Mouse (Mus musculus) heart, adult 8-10 months (tissue): Measurements from ENCODE around the gene Gm20449. TPM values are rescaled to one million over a fixed set of nuclear protein-coding genes. Genes with fewer than 3 reads are reported as not detected.
A peak's percentile ranks its signal among the peaks of the same experiment; 100 is the strongest.
"Not testable (repeated sequence)": the region's sequence is repeated elsewhere in the genome, so short reads cannot be mapped to it uniquely, and the experiment has no call there.

Experiments
- DNase-seq: peaks from one replicate; pipeline ENCODE4 v3.0.0; 2022; ENCODE audit warnings: low spot score
- total RNA-seq, 4 experiments: library from RNA; stranded (reverse); gene quantifications; 2 replicates each; pipeline ENCODE4 v1.2.4; 2022

Gm20449 gene
- under 1 TPM in 2 of 4 experiments, not detected in 2; 0.09 to 0.22 TPM for total RNA-seq

DNA sequence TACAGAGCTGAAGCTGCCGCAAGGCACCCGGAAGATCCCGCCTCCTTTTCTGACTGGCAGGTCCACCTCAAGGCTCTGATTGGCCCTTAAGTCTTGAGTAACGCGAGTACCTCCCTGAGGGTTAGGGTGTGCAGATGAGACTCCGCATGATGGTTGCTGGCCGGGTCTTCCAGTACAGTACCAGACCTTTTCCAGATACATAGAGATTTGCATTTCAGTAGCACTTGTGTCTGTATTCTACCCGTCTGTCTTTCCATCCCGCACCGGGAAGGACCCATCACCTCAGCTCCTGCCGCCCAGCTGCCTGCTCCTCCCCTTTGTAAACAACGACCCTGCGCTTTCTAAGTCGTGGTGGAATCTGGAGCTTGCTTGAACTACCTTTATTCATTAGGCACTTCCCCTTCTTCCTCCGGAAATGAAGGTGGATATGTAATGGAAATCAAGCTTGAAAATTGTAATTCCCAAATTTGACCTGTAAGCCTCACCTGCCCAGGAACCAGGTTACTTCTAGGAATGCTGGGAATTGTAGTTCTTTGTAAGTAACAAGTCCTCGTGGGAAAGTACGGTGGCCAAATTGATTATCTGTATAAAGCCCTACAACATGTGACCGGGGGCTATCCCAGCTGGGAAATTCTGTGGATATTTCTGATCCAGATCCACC is at the start of gene Gm20449, which contains the start of gene AW146154:
Gm20449 (minus strand) TSS at position 29 of the 661 bp plus-strand sequence.
AW146154 (minus strand) TSS at position 502 of the 661 bp plus-strand sequence.
- peak; percentile 100 for DNase-seq

DNA sequence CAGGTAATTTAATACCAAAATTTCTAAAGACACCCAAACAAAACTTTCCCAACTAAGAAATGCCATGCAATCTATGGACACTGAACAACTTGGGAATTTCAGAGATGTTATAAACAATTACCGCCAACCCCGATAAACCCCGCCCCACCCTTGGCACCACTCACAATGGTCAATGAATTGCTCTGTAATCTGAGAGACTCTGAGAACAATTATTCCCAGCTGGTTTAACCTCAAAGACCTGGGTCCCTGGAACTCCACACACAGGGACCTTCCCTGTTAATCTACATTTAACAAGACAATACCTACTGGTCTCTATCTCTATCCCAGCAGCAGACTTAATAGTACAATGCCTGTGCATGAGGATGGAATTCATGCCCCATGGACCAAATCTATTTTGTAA is 13.5 kb upstream of the Gm20449 start:
- no peak for DNase-seq

GRCm38 (mm10) chr7:41512207-41512606 is 13.0 kb upstream of the Gm20449 start:
- DNase-seq = no peak

DNA sequence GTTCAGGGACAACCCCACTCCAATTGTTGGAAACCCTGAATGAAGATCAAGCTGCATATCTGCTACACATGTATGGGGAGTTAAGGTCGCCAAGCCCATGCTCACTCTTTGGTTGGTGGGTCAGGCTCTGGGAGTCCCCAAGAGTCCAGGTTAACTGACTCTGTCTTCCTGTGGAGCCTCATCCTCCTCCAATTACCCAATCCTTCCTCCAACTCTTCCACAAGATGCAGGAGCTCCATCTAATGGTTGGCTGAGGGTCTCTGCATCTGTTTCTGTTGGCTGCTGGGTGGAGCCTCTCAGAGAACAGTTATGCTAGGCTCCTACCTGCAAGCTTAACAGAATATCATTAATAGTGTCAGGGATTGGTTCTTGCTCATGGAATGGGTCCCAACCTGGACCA is 3.2 kb upstream of the Gm20449 start:
- DNase-seq = no peak

DNA sequence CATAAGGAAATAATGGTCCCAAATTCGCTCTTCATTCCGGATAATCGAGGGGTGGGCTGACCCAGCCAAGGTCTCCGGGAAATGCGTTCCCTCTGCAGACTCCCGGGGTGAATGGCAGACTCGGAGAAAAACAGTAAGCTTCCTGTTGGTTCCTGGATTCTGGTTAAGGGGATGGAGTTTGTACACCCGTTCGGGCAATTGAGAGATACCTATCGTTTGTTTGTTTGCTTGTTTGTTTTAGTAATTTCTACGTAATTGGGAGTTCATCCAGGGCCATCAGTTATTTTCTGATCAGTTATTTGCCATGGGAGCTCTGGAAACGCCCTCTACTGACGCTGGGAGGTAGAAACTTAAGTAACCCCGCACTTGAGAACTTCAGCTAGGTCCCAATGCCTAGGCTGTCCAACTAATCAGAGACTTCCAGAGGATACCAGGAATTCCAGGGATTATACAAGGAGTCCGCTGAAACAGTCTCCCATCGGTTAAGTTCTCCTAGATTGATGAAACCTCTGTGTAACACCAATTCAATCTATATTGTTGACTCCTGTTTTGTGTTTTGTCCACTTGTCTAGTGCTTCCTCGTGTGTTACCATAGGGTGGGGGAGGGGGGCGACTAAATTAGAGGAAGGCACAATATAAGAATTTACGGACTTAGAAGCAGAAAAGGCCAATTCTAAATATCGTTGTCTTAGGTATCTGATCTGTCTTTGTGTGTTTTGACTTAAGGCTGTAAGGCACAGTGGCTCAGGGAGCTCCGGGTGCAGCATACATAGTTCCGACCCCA is 1.1 kb upstream of the Gm20449 start:
- peak; percentile 77 for DNase-seq

DNA sequence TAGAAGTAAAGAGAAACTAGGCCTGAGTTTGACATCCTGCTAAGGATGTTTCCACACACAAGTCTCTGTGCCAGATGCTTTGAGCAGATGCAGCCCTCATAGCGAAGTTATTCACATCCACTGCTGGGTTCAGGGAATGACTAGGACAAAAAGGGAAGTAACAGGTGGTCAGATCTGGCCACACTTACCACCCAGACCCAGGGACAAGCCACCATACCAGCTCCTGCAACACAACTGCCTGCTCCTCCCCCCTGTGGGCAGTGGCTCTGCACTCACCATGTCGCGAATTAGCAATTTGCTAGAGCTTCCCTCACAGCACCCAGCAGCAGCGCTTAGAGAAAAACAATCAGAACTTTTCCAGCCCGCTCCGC is 214 bp downstream of the Gm20449 start:
- DNase-seq = not testable (repeated sequence)

GRCm38 (mm10) chr7:41498464-41498863 is 753 bp downstream of the Gm20449 start:
- DNase-seq = not testable (repeated sequence)

GRCm38 (mm10) chr7:41497871-41498270 is 1.3 kb downstream of the Gm20449 start:
- DNase-seq = no peak

- no peak for DNase-seq
These were observed 47.4 kb downstream of the Gm20449 start for GRCm38 (mm10) chr7:41451864-41452263.

DNA sequence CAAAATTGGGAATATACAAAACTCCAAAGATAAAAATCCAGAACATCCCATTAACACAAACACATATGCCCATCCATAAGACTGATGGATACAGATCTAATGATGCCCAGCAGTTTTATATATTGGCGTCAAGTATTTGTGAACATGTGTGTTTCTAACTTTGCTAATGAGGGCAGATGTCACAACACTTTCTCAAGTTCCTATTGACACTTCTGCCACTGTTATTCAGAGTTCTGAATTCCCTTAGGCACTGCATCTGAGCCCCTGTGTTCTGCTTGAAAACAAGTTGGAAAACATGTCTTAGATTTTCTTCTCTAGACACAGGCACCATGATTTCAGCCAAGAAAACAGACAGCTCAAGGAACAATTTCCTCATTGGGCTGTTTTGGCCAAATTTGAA is 50.6 kb downstream of the Gm20449 start, which contains the start of gene Vmn2r57:
Vmn2r57 (minus strand) TSS at position 101 of the 400 bp plus-strand sequence.
- DNase-seq = not testable (repeated sequence)

DNA sequence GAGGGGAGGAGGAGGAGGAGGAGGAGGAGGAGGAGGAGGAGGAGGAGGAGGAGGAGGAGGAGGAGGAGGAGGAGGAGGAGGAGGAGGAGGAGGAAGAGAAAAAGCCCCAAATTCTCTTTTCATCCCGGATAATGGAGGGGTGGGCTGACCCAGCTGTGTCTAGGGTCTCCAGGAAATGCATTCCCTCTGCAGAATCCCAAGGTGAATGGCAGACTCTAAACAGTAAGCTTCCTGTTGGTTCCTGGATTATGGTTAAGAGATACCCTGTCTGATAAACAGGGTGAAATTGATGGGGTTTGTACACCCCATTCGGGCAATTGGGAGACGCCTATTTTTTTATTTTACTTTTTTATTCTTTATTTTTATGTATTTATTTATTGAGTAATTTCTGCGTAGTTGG is 105.1 kb downstream of the Gm20449 start:
- no peak for DNase-seq

DNA sequence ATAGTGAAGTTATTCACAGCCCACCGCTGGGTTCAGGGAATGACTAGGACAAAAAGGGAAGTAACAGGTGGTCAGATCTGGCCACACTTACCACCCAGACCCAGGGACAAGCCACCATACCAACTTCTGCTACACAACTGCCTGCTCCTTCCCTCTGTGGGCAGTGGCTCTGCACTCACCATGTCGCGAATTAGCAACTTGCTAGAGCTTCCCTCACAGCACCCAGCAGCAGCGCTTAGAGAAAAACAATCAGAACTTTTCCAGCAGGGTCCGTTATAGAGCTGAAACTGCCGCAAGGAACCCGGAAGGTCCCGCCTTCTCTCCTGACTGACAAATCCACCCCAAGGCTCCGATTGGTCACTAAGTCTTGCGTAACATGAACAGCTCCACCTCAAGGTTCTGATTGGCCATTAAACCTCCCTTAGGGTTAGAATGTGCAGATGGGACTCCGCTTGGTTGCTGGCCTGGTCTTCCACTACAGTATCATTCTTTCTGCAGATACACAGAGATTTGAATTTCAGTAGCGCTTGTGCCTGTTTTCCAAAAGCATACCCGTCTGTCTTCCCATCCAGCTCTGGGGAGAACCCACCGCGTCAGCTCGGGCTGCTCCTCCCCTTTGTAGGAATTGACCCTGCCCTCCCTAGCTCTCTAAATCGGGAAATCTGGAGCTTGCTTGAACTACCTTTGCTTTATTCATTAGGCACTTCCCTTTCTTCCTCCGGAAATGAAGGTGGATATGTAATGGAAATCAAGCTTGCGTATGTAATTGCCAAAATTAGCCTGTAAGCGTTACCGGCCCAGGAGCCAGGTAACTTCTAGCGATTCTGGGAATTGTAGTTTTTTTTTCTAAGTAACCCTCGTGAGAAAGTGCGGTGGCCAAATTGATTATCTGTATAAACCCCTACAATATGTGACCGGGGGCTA is 105.9 kb downstream of the Gm20449 start, which contains the start of gene AI987944:
AI987944 (minus strand) TSS at position 332 of the 924 bp plus-strand sequence.
- DNase-seq = peak; percentile 90

Other genes with a start within 250 kb of the Gm20449 start
- gene AI987944, start 106.0 kb downstream of the Gm20449 start, total RNA-seq = 10 to 100 TPM in 3 of 4 experiments, 1 to 10 TPM in 1; 9.8 to 13.7 (median 10.4) TPM
- under 1 TPM; 0.22 to 0.44 (median 0.30) TPM for gene Vmn2r57, start 50.7 kb downstream of the Gm20449 start, total RNA-seq
- gene AW146154, start 473 bp upstream of the Gm20449 start, total RNA-seq = 1 to 10 TPM; 4.1 to 5.8 (median 4.9) TPM
- not detected for gene Gm6871, start 74.2 kb upstream of the Gm20449 start, total RNA-seq
- 10 to 100 TPM in 1 of 4 experiments, 1 to 10 TPM in 3; 6.3 to 11.8 (median 8.6) TPM for gene 2610021A01Rik, start 99.8 kb upstream of the Gm20449 start, total RNA-seq
- 10 to 100 TPM in 2 of 4 experiments, 1 to 10 TPM in 2; 8.3 to 10.3 (median 9.7) TPM for gene Zfp788, start 133.8 kb upstream of the Gm20449 start, total RNA-seq